Mouse (Mus musculus) ZHBTc4 (cell line): ENCODE results near the gene Vps13d.

ENCODE experiments used
- DNase-seq: peaks from one replicate; pipeline ENCODE4 v3.0.0-alpha.2; 2011; ENCODE audit warnings: low read depth, low spot score

The Vps13d gene

DNA sequence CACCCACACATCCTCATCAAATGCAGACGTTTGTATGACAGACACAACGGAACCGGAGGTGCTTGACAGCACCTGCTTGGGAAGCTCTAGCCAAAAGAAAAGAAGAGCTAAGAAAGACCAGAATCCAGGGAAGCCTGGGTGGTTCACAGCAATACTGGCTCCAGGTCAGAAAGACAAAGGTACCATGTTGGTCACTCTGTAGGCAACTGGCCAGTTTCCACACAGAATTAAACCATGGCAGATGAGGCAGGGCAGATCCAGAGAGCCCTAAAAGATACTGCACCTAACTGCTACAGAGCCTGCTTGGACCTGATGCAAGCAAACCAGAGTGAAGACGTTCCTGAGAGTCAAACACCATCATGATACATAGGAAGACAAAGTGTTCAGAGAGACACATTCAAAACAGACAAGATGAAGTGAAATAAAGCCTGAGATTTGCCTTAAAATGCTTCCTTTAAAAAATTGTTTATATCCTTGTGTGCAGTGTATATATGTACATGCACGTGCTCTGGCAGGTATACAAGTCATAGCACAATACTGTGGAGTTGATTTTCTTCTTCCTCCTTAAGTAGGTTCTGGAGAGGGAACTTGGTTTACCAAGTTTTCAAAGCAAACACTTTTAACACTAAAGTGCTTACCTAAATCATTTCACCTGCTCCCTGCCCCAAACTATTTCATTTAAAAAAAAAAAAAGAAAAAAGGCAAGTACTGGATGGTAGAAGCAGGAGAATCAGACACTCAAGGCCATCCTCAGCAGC is 44.3 kb downstream of the Vps13d start:
- DNase-seq = no peak

DNA sequence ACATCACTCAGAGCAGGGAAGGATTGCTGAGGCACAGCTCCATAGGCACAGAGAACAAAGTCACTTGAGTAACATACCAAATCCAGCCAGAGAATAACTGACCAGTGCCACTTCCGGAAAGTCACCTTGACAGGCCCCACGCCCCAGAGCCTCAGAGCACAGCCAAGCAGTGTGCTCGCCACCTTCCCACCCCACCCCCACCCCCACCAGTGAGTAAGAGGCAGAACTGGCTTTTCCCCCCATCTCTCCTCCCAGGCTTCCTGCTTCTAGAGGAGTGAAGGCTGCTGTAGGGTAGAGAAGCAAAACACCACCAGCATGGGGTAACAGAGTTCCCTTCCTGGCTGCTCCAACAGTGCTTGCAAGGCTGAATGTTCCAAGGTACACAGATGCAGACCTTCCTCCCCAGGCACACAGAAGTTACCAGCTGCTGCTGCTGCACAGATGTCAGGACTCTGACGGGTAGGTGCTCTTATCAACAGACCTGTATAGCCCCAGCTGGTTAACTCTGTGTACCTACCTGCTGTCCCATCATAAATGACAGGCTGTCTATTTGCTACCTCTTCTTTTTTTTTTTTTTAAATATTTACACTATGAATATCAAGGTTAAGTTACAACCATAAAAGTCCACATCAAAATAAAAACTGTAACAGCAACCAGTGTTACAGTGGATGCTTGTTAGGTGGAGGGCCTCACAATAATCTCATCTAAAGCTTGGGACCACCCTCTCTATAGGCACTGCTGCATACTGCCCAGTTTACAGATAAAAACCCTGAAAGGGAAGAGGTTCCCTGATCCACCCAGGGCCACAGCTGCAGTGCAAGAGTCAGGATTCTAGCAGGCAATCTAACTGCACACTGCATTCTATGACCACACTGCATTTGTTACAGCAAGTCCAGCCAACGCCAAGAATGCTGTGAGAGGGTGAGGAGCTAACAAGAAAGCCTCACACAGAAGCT is 47.5 kb downstream of the Vps13d start:
- DNase-seq = peak; percentile 56

DNA sequence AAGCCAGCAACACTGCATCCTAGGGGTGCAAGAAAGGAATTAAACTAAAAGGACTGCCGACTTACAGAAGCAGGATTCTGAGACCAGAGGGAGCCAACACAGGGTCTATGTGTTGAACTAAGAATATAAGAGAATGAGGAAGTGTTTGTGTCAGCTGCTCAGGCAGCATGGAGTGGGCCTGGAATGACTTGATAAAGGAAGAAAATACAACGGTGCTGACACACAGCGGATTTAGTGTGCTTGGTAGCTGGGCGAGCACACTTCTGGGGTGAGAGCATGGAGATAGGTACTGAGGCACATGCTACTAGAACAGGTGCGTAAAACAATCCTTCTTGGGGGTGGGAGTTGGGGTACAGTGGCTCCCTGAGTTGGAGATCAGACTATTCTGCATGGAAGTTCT is 51.3 kb downstream of the Vps13d start:
- DNase-seq = no peak

DNA sequence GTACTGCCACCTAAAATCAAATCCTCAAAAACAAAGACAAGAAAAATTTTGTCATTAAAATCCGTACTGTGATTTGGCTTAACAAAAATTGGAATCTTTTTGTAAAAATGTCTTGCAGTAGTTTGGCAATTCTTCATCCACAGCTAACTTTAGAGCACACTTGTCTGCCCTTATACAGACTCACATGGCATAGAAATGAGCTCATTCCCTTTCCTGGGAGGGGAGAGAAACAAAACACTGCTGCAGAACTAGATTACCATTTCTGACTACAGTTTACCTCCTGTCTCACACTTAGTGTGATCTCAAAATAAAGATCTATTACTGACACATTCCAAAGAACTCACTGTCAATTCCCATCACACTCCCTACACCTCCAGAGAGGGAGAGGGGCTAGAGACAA is 58.1 kb downstream of the Vps13d start:
- DNase-seq = no peak

DNA sequence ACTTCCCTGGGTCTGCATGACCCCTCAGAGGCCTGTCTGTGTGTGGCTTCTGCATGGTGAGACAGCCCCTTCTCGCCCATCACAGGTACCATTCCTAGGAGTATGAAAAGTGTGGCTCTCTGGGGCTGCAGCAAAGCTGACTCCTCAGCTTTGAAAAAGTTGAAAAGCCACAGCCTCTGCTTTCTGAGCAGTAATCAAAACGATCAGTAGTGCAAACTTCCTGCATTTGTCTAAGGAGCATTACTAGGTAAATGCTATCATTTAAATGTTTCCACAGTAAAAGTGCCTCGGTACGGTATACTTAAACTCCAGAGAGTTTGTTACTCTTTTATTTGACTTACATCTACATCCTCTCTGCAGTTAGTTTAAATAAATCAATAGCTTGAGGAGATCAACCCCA is 59.3 kb downstream of the Vps13d start:
- no peak for DNase-seq

DNA sequence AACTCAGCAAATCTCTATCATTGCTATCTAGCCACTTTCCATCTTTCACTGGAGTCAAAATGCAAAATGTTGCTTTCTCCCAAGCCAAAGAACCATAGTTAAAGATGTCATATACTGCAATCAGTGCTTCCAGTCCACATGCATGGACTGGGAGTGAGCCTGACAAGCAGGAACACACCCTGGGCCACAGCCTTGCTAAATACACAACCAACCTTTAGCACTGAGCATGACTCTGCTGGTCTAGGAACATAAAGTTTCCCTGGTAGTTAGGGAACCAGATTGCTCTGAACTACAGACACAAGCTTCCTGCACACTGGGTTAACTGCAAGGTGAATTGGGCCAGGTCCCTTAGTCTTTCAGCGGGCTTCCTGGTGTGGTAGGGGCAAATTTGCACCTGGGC is 64.0 kb downstream of the Vps13d start:
- no peak for DNase-seq

DNA sequence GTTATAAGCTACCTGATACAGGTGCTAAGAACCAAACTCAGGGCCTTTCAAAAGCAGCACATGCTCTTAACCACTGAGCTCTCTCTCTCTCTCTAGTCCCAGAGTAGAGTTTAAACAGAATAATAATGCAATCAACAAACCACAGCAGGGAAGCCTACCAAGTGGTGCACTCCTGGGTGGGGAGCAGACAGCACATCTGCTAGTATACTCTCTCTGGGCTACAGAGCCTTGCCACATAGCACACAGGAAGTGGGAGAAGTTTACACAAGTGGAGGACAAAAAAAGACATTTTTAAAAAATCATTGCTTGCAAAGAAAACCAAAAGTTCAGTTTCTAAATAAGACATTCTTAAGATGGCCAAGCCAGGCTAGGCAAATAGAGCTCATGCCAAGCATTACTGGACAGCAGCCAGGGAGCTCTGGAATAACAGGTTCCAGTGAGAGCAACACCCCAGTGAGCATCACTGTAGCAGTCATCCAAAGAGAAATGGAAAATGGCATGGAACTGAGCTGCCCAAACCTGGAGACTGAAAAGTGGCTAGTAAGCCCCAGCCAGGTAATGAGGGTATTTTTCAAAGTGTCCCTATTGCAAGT is 64.8 kb downstream of the Vps13d start:
- no peak for DNase-seq

DNA sequence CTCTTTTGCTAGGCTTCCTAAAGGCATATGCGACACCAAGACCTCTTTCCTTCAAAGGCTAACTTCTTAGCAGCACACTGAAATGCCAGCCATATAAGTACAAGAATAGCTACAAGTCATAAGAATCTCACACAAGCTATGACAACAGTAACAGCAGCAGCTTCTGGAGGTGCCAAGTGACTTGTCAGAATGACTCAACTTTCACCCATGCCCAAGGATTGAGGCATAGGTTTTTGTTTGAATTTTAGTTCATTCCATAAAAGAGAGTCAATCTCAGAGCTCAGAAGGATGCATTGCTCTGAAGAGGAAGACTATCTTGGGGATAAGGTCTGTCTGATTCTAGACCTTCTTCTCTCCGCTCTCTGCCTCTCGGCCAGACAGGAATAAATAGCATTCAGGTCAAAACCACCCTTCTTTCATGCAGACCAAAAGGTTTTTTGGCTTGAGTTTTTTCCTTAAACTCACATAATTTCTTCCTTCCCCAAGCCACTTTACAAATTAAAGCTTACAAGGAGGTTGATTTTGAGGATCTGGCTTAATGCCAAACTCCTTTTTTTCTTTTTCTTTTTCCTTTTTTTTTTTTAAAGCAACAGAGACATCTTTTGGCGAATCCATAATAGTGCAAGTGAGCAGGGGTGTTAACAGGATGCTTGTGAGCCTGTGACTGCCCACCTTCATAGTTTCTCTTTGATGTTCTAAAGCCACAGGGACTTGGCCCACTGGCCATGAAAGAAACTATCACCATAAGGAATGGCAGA is 69.2 kb downstream of the Vps13d start:
- no peak for DNase-seq

DNA sequence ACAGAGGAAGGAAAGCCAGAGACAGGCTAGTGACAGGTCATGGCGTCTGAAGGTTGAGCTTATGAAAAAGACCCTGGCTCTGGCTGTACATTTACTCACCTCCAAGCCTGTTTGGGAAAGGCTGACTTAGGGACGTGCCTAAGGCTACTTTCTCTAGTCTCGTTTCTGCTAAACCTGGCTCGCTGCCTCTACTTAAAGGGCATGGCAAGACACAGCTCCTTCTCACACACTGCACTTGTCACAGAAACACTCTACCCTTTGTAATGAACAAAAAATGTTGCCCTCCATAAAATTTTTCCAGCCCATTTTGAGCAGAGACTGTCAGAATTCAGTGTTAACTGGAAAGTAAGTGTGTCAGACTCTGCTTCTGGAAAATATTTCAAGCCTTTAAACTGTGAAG is 70.4 kb downstream of the Vps13d start:
- no peak for DNase-seq

DNA sequence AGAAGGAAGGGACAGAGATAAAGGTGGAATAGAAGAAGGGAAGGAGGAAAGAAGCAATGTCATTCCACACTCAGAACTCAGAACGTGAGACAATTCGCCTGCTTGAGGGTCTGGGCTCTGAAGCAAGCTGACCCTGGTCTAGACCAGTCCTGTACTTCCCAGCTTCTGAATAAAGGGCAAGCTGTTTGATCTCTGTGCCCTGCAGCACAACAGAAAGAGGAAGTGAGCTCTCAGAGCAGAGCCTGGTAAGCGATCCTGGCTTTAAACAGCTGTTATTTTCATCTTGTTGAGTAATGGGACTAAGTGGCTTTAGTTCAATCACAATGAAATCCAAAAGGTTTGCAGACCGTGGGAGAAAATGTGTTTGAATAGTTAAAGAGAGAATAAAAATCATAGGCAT is 83.2 kb downstream of the Vps13d start:
- peak; percentile 13 for DNase-seq

DNA sequence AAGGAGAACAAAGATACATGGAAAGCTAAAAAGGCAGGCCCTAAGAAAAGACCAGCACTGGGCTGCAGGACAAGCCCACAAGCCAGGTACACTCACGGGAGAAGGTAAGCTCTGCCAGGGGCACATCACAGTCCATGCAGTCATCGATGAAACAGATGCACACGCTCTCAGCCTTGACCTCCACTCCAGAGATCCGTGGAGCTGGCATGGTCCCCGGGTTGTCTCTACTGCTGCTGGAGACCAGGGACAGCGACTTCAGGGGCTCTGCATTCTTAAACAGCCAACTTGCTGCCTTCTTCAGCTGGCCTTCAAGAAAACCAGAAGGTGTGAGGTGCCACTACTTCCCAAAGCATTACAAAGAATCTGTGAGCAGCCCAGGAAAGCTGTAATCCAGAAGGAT is 84.1 kb downstream of the Vps13d start:
- DNase-seq = no peak

DNA sequence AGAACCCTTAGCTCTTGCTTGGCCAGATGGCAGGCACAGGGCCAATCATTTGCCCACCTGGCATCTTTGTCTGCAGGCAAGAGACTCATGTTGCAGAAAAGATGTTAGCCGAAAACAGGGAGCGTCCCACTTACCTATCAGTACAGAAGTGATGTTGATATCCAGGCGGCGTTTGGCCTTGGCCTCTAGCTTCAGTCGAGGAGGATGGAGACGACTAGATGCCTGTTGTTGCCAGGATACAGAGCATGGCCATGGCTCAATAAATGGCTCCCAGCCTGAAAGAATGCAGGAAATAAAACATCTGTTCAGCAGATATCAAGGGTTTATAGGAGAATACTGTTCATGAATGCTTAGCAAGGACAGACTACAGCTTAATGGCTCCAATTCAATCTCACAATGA is 88.0 kb downstream of the Vps13d start:
- no peak for DNase-seq

DNA sequence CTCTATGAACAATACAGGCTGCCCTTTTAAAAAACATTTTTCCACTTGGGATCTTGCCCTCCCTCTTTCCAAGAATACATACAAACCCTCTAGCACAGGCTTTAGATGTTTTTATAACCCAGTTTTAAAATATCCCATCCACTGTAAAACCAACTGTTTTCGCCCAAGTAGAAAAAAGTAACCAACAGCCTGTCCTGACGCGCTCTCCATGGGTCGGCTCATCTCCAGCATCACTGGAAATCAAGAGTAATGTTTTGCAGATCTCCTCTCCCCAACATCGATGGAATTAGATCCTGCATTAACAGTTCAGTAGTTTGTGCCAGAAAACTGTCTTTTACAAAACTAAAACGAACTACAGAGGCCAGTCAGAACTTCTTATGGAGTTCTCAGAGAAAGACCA is 89.5 kb downstream of the Vps13d start:
- DNase-seq = no peak

DNA sequence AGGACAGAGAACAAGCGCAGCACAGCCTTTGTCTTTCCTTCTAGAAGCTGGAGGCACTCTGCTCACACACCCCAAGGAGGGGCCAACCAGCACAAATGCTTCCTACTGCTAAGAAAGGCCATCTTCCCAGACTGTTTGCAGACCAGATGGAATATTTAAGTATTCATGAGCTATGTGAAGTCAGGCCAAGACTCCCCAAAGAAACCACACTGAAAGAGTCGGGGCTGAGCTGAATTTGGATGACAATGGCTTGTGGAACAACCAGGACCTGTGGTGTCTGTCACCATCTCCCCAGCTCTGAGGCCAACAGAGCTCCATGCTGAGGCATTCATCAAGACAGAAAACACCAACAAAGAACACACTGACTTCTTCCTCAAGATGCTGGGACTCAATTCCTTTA is 89.9 kb downstream of the Vps13d start:
- DNase-seq = peak; percentile 81

DNA sequence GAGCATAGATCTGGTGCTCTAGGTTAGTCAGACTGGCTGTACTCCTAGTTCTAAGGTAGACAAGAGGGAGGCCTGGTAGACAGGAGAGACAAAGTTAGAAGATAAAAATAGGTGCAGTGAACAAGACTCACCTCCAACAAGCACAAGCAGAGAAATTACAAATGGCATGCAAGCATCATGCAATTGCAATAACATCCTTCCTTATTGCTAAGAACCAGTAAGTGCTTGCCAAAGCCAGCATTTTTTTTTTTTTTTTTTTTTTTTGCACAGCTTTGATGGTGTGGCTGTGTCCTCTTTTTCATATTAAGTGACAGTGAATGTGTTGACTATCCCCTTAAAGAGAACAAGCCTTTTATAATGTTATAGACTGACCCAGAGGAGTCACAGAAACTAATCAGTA is 91.2 kb downstream of the Vps13d start:
- no peak for DNase-seq

DNA sequence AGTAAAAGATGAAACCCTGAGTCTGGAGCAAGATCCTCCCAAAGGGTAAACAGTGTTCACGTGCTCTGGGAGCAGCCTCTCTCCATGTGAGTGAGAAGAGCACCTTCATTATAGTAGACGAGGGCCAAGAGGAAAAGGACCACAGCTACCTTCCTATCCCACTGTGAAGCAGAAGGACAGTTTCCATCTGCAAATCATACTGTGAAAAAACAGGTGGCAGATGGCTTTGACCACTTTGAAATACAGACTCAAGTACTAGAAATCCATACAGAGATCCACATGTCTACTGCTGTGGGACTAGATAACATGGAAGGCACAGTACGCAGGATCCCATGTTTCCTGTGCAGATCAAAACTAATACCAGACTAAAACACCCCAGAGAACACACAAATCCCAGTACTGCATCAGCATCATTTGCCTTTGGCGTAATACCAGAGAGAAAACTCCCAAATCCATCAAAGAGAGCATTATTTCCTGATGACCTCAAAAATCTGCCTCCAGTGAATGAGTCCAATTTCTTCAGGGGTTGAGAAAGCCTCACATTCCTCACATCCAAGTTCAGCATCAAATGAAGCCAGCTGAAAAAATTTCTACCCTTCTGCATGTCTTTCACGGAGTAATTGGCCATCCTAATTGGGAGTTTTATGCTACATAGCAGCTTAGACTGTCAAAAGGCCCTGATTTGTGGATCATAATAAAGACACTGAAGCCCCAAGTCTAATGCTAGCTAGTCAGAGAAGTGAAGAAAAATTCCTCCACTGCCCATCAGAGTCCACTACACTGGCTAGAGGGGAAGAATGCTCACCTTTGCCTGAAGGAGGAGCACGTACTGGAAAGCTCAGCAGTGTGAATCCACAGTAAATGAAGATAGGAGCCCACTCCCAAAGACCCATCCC is 92.7 kb downstream of the Vps13d start:
- no peak for DNase-seq

DNA sequence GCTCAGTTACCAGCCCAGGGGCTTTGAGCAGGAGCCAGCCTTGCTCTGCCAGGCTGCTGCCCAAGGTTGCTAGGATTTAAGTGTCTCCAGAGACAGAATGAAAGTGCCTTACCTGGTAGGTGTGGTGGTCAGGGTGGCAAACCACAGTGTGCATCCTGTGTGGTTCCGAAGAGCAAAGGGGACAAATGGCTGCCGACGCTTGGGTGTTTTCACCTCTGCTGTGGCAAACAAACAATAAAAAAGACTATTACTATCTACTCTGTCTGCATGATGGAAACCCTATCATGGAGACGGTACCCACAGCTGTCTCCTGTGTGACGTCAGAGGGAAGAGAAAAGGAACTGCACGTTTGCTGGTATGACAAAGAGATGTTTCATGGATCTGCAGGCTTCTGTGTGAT is 95.0 kb downstream of the Vps13d start:
- no peak for DNase-seq

DNA sequence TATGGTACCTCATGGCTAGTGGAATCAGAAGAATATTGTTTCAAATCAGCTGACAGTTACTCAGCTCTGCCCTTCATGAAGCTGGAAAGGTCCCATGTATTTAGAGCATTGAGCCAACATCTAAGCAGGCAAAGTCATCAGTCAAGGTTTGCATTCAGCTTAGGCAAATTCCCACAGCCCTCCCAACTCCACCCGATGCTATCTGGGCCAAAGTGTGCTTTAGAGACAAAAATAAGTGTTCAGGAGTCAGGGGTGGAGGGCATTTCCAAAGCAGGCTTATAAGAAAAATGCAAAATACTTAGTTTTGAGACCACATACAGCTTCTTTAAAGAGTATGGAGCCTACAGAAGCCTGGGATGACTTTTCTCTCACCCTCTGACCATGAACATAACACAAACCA is 95.5 kb downstream of the Vps13d start:
- DNase-seq = no peak

DNA sequence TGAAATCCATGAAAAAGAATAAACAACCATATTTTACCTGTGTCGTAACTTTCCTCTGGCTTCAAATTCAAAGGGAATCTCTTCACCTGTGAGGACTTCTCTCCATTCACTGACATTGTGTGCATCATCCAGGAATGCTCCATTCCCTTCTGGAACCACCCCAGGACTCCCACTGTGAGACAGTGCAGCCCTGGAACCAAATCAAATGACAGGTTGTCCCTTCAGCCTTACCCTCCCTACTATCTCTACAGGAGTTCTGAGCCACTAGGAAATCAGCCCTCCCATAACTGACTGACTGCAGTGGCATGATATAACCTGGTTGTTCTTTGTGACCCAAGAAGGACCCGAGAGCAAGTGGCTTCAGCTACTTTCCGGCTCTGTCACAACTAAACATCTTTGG is 96.8 kb downstream of the Vps13d start:
- no peak for DNase-seq

DNA sequence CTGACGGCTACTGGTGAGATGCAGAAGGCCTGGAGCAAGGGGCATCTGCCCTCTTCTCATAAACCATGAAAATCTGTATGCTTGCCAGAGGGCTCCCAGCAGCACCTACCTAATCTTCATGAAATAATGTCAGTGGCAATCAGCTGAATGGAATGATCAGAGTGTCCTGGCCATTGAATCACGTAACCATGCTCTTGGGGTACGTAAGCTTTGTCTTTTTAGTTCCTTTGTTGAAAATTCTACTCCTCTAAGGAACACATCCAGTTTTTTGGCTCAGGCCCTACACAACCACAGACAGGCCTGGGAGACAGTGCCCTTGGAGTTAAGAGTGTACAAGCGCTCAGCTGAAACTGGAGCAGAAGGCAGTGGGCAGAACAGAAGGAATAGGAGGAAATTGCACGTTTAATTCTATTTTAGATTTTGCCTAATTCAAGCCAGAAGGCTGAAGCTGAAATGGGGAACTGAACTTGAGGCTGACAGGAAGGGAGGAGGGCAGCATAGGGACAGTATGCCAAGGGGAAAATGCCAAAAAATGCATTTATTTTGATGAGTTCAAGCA is 98.2 kb downstream of the Vps13d start:
- no peak for DNase-seq
